Mouse (Mus musculus): Measurements from ENCODE around the gene Gm7145. TPM values are rescaled to one million over a fixed set of nuclear protein-coding genes. Genes with fewer than 3 reads are reported as not detected.

Gene Gm7145
- not detected for polyA plus RNA-seq (2017; shearing (Covaris generic))

GRCm38 (mm10) chr1:117965639-117966038, at the start of gene Gm7145:
TSS of gene Gm7145 (plus strand) at chr1:117965939.

GRCm38 (mm10) chr1:117927715-117928114, 38.0 kb upstream of the Gm7145 start, which contains the start of gene Gm28168:
TSS of gene Gm28168 (plus strand) at chr1:117928015.

Other genes starting within 250 kb of the Gm7145 start
- gene B020011L13Rik, start 184.8 kb upstream of the Gm7145 start, polyA plus RNA-seq (2017; shearing (Covaris generic)): not detected
- gene Gm28360, start 135.9 kb upstream of the Gm7145 start, polyA plus RNA-seq (2017; shearing (Covaris generic)): not detected
- gene Gm28168, start 37.9 kb upstream of the Gm7145 start, polyA plus RNA-seq (2017; shearing (Covaris generic)): not detected
- not detected for gene Gm29106, start 210.6 kb downstream of the Gm7145 start, polyA plus RNA-seq (2017; shearing (Covaris generic))

Measured in inflammation-experienced regulatory T-cells, adult 16 weeks (primary cell).